Mouse (Mus musculus) T-helper 2 cell (primary cell): ENCODE results near the gene Dysf.

Experiments used
- in situ Hi-C: fragments of 300-600 bp; cut with MboI, MseI; formaldehyde crosslinking; loops from one replicate; pipeline ENCODE4 v1.15.1; 2025; ENCODE audit warnings: high pct_unique_total_duplicates

Gene Dysf

DNA sequence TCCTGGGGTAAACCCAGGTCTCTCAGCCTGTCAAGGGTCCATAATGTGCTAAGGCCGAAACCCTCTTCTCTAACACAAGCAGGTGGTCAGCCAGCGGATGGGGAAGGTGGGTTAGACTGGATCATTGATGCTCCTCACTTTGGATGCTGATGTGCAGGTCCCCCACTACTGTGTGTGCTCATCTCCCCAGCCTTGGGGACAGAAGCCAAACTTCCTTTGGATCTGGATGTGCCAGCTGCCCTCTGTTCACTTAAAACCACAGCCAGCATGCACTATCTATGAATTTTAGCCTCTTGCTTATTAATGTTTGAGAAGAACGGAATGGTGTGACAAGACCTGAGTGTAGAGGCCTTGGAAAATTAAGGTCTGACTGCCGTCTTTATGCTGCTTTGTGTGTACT lies 150.7 kb downstream of the Dysf start:
- in situ Hi-C loops = no loop called here

DNA sequence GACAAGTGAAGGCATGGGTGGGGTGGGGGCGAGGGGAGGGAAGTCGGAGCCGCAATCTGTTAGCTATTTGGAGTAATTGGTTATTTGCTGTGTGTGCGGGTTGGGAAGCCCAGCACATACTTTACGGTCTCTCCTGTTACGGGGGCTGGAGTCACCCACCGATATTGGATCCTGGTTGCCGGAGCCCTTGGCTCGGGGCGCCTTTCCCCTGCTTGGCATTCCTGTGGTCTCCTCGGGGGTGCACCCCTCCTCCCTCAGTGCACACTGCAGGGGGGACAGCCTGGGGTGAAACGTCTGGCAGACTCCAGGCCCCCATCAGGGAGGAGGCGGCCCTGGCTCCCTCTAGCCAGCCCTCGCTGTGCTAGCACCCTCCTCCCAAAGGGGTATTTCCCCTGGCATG lies 159.2 kb downstream of the Dysf start:
- in situ Hi-C loops = no loop called here

DNA sequence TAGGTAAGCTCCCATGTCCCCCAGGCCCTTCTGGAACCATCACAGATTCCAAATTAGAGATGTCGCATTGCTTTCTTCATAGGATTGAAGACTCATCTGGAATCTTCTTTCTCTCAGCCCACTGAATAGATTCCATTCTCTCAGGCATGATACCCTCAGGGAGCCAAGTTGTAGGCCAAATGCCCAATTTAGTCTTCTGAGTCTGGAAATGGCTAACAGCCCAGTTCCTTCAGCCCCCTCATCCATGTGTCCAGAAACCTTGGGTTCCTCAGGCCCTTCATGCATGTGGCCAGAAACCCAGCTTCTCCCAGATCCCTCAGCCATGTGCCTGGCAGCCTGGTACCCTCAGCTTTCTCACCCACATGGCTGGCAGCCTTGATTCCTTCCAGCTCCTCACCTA lies 160.2 kb downstream of the Dysf start:
- in situ Hi-C loops = no loop called here

DNA sequence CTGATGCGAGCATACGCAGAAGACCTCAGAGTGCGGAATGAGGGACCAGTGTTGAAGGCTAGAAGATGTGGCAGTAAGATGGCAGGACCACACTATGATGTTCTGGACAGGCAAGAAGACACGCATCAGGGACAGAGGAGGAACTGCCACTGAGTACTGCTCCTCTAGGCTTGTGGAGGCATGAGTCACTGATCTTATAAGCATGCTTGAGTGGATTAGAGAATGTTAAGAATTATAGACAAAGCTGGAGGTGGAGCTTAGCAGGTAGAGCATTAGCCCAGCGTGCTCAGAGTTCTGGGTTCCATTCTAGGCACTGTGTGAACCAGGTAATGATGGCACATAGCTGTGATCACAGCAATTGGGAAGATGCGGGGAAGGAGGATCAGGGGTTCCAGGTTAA lies 165.2 kb downstream of the Dysf start:
- in situ Hi-C loops = no loop called here

DNA sequence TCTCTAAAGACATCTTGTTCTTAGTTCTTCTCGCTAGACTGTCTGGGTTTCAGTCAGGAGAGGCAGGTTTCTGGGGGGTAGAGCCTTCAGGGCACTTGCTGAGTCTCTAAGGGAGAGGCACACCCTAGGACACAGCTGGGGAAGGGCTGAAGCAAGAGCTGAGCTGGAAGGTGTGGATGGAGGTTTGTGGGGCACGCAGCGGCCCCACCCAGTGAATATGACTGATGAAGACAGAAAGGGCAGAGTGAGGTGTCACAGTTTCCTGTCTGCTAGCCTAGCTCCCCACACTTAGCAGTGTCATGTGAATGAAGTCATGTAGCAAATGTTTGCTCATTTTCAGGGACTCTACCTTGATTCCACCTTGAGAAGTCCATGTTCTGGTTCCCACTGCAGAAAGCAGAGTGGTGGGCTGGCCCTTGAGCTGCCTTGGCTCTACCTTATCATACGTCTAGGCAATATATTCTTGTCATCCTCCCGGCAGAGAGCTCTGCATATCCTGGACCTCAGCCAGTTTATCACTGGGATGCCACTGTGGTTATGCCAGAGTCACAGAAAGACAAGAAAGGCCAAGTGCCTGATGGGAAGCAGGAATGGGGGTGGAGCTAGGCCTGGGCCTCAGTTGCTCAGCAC lies 170.5 kb downstream of the Dysf start:
- in situ Hi-C loops = no loop called here

DNA sequence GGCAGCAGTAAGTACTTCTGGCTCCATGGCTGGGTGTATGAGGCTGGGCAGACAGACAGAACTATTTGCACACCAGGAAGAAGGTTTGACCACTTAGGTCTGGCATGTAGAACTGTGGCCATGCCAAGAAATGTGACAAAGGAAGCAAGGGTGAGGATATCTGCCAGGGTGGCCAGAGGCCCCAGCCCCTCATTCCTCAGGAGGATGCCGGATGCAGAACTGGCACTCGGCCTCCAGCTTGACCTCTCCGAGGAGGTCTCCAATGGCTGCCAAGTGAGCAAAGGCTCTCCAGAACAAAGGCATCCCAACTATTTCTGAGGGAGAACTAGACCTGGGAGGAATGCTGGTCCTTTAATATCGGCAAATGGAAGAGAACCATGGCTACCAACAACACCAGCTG lies 173.1 kb downstream of the Dysf start:
- in situ Hi-C loops = no loop called here

DNA sequence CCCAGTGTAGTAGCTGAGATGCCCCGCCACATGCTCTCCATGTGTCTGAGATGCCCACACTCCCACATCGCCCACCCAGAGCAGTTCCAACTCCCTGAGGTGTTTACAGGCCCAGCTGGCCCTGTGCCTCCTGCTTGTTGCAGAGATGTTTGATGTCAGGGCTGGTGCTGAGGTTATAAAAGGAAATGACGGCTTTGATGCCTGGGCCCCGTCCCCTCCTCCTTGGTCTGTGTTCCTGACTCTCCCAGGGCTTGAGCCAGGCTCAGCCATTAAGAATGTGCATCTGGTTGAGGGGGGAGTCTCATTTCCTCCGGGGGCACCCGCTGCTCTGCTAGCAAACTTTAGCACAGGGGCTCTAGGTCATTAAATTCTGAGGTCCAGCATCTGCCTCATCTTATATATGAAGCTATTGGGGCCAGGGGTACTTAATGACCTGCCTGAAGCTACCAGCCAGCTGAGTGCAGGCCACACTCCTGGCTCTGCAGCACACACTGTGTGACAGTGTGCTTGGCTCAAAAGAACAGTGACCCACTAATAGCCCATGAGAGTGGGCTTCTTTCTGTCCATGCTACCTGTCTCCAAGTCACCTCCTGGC lies 183.4 kb downstream of the Dysf start:
- in situ Hi-C loops = no loop called here

DNA sequence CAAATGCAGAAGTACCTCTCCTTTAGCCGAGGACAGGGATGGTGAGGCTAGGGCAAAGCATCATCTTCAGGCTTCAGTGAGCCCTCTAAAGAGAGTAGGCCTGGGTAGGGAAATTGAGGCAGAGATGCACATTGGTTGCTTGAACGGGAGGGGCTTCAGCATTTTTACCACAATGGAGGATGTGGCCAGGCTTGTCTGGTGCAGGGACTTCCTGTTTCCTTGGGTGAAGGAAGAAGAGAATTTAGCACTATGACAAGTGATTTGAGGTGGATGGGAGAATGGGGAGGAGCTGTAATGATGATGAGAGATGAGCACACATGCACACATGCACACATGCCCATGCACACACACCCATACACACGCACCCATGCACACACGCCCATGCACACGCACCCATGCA lies 188.1 kb downstream of the Dysf start:
- in situ Hi-C loops = no loop called here

DNA sequence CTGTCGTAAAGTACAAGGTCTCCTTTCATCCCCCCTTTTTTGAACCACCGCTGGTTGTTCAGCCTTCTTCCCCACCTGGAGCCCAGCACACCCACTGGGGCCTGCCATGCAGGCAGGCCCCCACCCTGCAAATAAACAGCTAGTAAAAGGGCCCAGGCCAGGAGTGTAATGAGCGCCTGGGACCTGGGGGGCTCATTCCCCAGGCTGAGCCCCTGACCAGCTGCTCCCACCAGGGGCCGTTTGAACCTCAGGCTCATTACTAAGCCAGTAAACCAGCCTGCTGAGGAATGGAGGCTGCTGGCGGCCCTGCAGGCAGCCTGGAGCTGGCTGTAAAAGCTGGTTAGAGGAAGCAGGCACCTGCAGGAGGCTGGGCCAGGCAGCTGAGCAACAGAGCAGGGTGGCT lies 189.4 kb downstream of the Dysf start:
- in situ Hi-C loops = no loop called here

DNA sequence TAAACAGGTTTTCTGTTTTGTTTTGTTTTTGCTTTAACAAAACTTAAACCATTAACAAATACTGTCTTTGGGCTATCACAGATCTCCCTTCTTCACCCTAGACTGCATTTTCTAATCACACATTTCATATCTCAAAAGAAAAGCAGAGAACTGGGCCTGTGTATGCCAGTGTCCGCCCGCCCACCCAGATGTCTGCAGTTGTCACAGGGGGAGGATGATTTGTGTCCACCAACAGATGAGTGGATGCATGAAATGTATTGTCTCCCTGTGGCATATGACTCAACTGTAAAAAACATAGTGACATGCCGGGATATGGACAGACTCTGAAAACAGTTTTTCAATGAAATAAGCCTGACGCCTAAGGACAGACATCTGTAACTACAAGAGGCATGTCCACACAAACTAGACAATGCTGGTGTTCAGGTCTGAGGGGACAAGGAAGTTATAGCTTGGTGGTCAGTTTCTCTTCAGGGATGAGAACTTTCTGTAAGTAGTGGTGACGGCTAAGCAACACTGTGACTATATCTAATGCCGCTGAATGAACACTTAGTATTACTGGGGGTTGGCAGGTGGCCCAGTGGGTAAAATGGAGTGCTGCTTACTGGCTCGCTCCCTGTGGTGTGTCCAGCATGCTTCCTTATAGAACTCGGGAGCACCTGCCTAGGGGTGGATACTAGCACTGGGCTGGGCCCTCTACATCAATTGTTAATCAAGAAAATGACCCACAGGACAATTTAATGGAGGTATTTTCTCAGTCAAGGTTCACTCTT lies 193.5 kb downstream of the Dysf start:
- in situ Hi-C loops = no loop called here

DNA sequence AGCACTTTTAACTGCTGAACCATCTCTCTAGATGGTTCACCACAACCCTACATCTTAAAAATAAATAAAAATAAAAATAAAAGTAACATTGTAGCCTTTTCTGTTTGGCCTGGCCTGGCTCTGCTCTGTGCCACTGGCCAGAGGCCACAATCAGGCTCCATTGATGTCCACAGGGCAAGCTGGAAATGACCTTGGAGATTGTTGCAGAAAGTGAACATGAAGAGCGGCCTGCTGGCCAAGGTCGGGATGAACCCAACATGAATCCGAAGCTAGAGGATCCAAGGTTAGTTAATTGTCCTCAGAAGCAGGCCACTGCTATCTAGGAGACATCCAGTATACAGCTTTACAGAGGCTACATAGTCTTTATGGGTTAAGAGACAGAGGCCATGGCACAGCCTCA lies 197.2 kb downstream of the Dysf start:
- in situ Hi-C loops = no loop called here

DNA sequence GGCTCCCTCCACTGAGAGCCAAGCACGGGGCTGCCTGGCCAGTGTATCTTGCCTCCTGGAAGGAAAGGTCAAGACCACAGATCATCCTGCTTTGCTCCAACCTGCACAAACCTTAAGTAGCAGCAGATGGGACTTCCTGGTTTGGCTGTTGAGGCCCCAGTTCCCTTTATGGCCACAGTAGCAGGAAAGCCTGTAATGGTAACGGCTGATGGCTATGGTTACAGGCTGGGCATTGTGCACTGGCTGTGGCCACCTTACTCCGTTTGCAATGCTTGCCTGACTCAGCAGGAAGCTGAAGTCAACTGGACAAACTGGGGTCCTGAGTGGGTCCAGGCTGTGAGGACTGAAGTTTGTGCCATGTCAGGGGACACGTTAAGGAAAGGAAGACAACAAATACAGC lies 200.2 kb downstream of the Dysf start:
- in situ Hi-C loops = no loop called here

DNA sequence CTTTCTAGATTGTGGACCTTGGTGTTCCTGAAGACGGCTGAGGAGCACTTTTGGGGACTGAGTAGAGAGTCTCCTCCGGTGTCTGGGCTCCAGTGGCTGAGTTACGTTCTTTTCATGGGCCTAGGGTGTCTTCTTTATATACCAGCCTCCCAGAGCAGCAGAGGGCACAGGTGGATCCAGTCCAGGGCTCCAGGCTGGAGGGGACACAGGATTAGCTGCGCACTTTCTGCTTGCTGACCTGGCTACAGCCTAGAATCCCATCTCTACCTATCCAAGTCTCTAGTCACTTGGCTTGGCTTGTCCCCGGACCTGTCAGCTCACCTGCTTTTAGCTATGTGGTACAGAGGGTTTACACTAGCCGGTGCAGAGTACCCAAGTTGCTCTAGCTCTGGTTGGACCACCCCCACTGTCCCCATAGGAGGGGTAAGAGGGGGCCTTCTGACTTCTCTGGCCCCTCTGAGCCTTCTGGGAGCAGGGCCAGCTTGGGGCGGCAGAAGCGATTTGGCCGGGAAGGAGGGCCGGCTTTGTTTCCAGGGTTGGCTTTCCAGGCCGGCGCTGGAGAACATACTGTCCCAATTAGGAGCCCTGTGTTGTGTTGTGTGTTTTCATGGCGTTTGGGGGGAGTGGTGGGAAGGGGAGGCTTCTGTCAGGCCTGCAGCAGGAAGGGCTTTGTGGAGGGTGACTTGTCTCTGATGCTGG lies 201.5 kb downstream of the Dysf start:
- in situ Hi-C loops = no loop called here

DNA sequence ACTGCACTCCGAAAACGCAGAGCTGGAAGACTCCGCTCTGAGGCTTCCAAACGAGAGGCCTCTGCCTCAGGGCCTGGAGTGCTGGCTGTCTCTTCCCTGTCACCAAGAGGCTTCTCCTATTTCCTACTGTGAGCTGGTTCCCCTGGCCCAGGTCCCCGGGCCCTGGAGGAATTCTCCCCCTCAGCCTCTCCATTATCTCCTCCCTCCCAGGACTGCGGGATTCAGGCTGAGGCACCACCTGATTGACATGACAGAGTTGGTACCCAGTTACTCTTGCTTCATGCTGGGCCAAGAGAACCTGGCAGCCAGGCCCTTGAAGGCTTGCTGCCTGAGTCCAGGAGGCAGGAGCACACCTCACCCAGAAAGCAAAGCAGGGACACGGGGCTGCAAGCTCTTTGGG lies 203.1 kb downstream of the Dysf start:
- in situ Hi-C loops = no loop called here

DNA sequence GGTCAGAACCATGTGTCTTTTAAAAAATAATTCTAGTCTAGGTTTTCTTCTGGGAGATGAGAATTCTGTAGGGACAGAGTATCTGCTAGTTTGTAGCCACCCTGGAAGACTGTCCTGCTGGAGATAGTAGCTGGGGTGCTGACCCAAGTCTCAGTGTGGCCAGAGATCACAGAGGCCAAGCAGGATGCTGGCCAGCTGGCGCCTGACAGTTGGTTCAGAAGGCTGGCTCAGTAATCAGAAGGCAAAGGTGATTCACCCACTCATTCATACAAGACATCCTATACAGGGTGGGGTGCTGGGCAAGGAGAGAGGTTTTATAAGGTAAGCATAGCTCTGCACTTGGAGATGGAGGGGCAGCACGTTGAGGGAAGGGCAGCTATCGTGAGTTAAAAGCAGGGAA lies 204.7 kb downstream of the Dysf start:
- in situ Hi-C loops = no loop called here

DNA sequence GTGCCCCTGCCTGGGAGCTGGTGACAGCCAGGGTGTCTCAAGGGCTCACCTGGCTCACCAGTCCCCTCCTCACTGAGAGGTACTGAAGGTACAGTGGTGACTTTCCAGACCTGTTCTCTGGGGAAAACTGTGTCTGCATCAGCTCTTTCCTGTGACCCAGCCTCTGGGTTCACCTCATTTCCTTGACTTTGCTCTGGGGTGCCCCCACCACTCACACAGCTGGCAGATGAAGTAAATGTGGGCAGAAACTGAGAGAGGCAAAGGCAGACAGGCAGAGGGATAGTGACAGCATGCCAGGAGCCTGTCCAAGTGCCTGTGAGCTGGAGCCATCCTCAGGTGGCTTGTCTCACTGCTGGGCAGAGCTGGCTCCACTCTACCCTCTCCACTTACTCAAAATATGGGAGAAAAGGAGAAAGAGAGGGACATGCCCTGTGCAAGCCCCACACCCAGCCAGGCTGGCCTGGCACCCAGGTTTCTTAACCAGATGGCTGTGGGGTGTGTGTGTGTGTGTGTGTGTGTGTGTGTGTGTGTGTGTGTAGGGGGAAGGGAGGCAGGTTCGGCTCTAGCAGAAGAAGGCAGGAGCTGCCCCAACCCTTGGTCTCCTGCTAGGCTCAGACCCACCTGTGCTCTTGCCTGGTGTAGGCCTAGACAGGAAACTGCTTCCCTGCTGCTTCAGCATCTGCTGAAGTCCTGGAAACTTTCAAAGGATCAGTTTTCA lies 209.0 kb downstream of the Dysf start:
- in situ Hi-C loops = no loop called here

DNA sequence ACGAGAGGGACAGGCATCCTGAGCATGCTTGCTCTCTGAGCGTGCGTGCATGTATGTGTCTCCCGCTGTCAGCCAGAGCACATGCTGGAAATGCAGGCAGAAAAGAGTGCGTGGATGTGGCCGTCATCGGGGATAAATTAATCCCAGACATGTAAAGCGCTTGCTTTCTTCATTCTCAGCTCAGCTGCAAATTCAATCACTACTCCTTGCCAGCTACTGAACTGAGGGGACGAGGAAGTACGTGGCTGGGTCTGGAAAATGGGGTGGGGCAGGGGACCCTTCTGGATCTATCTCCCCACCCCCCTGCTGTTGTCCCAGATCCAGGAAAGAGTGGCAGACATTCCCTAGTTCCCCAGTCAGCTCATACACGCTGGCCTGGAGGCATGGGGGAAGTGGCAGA lies 210.7 kb downstream of the Dysf start:
- in situ Hi-C loops = no loop called here

DNA sequence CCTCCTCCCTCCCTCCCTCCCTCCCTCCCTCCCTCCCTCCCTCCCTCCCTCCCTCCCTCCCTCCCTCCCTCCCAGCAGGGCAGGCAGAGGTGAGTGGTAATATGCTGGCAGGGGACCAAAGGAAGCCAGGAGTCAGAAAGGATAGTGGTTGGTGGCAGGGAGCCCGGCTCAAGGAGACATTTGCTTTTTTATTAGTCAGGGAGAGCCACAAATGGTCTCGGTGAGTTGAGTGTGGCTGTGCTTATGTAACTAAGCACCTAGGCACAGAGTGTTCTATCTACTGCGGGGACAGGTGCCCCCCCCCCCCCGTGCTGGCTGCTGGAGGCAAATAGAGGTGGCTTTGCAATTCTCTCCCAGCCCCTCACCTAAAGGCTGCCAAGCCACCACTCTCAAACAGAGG lies 216.5 kb downstream of the Dysf start:
- in situ Hi-C loops = no loop called here

DNA sequence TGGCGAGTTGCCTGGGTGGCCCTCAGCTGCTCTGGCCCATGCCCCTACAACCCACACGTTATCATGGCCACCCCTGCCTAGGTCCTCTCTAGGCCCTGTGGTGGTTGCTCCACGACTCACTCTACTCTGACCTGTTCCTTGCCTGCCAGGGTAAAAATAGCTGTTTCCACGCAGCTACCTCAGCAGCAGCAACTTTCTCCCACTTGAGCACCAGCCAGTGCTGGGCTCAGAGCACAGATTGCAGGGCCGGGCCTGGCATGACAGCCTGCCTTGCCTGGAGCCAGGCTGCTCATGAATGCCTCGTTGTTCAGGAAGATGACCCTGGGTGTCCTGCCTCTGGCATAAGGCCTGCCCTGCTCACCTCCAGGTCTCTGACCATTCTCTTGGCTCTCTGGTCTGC lies 217.2 kb downstream of the Dysf start:
- in situ Hi-C loops = no loop called here

DNA sequence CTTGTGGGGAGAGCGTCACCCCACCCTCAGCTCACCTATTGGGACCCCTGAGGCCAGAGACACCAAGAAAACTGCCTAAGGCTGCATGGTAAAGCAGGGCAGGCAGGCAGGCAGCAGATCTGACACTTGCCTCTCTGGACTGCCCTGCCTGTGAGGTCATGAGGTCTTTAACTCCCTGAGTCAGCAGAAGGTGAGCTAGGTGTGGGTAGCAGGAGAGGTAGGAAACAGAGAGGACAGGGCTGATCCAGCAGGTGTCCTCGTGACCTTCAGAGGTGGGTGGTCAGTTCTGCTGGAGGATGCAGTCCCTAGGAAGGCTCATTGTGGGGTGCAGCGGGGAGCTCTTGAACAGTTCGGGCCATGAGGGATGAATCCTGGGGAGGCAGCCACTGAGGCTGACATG lies 219.8 kb downstream of the Dysf start:
- in situ Hi-C loops = no loop called here

DNA sequence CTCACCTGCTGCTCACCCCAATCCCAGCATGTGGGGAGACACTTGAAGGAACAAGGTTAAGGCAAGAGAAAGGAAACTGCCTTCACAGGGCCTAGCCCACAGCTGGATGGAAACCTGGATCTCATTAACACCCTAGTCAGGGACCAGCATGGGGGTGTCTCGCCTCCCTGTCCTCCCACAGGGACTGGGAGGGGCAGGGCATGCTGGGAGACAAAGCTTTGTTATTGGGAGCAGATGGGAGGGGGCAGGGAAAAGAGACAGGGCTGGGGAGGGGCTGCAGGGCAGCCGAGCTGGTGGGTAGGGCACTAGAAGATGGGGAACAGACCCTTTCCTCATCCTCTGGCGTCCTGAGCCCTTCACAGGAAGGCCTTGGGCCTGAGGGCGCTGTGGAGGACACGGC lies 220.4 kb downstream of the Dysf start:
- in situ Hi-C loops = no loop called here

DNA sequence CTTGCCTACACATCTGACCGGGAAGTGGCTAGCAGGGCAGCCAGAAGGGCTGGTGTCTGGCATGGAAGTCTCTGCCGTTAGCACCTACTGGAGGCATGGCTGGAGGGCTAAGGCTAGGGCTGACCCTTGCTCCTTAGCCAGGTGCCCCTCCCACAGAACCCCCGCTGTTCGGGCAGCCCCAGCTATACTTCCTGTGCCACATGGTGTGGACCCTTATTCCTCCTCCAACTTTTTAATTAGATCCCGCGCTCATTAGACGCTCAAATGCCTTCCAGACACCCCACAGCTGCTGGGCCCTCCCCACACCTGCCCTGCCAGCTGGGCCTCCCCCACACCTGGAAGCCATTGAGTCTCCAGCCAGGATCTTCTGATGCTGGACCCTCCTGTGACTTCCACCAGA lies 221.3 kb downstream of the Dysf start:
- in situ Hi-C loops = no loop called here
